Mouse (Mus musculus): ENCODE measurements around the gene Arv1. TPM values are rescaled to one million over a fixed set of nuclear protein-coding genes. Genes with fewer than 3 reads are reported as not detected.

Gene Arv1
- polyA plus RNA-seq, 1 experiment from 2014 or later, result 34.3 TPM

DNA sequence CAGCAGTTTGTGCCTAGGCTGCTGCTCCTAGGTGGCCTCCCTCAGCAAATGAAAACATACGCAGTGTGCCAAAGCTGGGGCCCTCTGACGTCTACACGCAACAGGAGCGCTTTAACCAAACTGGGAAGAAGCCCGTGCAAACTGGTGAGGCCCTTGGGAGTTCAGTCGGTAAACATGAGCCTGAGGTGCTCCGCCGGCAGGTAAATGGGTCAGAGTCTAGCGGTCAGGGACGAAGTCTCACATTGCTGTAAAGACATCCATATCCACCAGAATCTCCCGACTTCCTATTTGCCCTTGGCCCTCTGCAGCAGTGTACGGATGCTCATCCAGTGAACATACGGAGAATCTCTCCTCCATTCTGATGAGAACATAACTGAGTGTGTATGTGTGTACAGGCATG lies 24.7 kb downstream of the Arv1 start:
- Histone ChIP-seq H3K4me1 (replicated peaks) (peaks cover 34% of the 10 kb centered on the region), H3K9me3 (no peaks in the 10 kb centered on the region), H3K27me3 (ENCODE audit: insufficient read depth, poor library complexity, severe bottlenecking) (peaks cover 35% of the 10 kb centered on the region), H3K4me3 (no peak overlapping the region), H3K27ac (no peak overlapping the region), H3K36me3 (peaks cover 2% of the 10 kb centered on the region)
- DNase-seq (ENCODE audit: low spot score), result no peak
- WGBS, result 77% methylated on average over 13 of the region's 13 CpGs

GRCm38 (mm10) chr8:124751191-124751590 lies 29.3 kb downstream of the Arv1 start:
- Histone ChIP-seq H3K4me1 (replicated peaks) (peaks cover 32% of the 10 kb centered on the region), H3K4me3 (peak overlapping the region; percentile 64), H3K36me3 (no peaks in the 10 kb centered on the region), H3K27ac (peak overlapping the region; percentile 77), H3K27me3 (ENCODE audit: insufficient read depth, poor library complexity, severe bottlenecking) (peaks cover 70% of the 10 kb centered on the region), H3K9me3 (no peaks in the 10 kb centered on the region)
- under 1% methylated on average over 31 of the region's 31 CpGs for WGBS
- DNase-seq (ENCODE audit: low spot score), result peak; percentile 41

- H3K27ac ChIP-seq, result peak within 1 kb of the TSS; percentile 77
- no peaks in the 10 kb centered on the region for H3K9me3 ChIP-seq
- peaks cover 32% of the 10 kb centered on the region for H3K4me1 ChIP-seq (replicated peaks)
- peak; percentile 65 for DNase-seq (ENCODE audit: low spot score)
- WGBS, result under 1% methylated on average over 41 of the region's 41 CpGs
- peaks cover 71% of the 10 kb centered on the region for H3K27me3 ChIP-seq (ENCODE audit: insufficient read depth, poor library complexity, severe bottlenecking)
- H3K36me3 ChIP-seq, result no peaks in the 10 kb centered on the region
- peak within 1 kb of the TSS; percentile 64 for H3K4me3 ChIP-seq
These were observed 29.8 kb downstream of the Arv1 start, which contains the start of gene Fam89a for GRCm38 (mm10) chr8:124751709-124752173. Fam89a (minus strand) TSS chr8:124751832.

GRCm38 (mm10) chr8:124752325-124752862 lies 30.5 kb downstream of the Arv1 start:
- H3K27ac ChIP-seq, result no peak overlapping the region
- peaks cover 36% of the 10 kb centered on the region for H3K4me1 ChIP-seq (replicated peaks)
- H3K36me3 ChIP-seq, result no peaks in the 10 kb centered on the region
- DNase-seq (ENCODE audit: low spot score), result no peak
- no peaks in the 10 kb centered on the region for H3K9me3 ChIP-seq
- WGBS, result 30% methylated on average over 21 of the region's 21 CpGs
- peaks cover 71% of the 10 kb centered on the region for H3K27me3 ChIP-seq (ENCODE audit: insufficient read depth, poor library complexity, severe bottlenecking)
- peak overlapping the region; percentile 64 for H3K4me3 ChIP-seq

DNA sequence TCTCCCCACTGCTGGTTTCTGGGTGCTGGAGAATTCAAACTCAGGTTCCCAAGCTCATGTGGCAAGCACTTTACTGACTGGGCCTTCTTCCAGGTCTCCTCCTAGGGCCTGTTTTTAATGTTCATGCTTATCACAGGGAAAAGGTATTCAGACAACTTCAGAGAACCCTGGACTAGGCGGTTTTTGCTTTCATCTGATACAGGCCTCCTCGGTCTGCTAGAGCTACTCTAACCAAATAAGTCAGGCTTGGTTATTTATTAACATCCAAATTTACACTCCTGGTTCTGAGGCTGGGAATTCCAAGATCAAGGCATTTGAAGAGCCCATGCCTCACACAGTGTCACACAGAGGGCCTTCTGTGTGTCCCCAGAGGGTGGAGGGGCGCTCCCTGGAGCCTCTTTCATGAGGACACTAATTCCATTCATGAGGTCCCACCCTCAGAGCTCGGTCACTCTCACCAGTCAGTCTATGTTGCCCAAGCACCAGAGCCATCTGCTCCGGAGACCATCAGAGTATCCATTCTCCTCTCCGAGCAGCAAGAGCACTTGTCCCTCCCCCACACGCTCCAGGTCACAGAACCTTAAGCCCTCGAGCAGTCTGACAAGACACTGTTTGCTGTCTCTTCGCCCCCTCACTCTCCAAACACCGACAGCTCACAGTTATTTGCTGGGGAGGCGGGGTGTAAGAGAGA lies 32.3 kb downstream of the Arv1 start:
- peak; percentile 30 for DNase-seq (ENCODE audit: low spot score)
- no peak overlapping the region for H3K4me3 ChIP-seq
- H3K36me3 ChIP-seq, result no peaks in the 10 kb centered on the region
- peaks cover 65% of the 10 kb centered on the region for H3K27me3 ChIP-seq (ENCODE audit: insufficient read depth, poor library complexity, severe bottlenecking)
- WGBS, result 23% methylated on average over 11 of the region's 11 CpGs
- H3K4me1 ChIP-seq (replicated peaks), result peaks cover 39% of the 10 kb centered on the region
- no peaks in the 10 kb centered on the region for H3K9me3 ChIP-seq
- no peak overlapping the region; the same call in 1 of the 2 replicates for H3K27ac ChIP-seq

DNA sequence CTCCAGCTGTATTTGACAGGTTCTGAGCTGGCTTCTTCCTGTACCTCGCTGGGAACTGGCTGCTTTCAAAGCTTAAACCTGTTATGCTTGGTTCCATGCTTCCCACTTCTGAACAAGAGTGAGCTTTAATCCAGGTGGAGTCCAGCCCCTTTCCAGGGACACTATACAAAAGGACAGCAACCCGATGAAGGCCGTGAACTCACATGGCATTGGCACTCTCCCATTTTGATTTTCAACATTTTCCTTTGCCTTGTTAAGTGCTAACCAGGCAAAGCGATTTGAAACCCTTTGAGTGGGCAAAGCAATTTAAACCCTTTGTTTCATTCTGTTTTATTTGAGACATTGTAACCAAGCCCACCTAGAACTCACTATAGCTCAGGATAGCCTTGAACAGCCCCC lies 32.9 kb downstream of the Arv1 start:
- Histone ChIP-seq H3K27ac (no peak overlapping the region), H3K9me3 (no peaks in the 10 kb centered on the region), H3K4me3 (no peak overlapping the region), H3K36me3 (no peaks in the 10 kb centered on the region), H3K4me1 (replicated peaks) (peaks cover 39% of the 10 kb centered on the region), H3K27me3 (ENCODE audit: insufficient read depth, poor library complexity, severe bottlenecking) (peaks cover 59% of the 10 kb centered on the region)
- DNase-seq (ENCODE audit: low spot score), result no peak
- WGBS, result 44% methylated on average over 4 of the region's 4 CpGs

DNA sequence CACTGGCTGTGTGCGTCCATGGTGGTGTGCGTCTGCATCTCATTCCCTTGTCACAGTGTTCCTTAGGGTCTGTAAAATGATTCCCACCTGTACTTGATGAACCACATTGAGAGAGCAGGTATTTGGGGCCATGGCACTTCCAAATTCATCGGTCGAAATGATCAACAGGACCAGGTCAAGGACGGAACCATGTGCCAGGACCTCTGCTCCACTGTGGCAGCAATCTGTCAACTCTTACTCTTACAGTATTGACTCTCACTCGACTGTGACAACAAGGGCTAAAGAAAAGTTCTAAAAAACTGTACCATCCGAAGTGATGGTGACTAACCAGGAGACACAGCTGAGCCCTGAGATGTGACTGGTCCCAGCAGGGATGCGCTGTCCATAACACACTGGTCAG lies 33.5 kb downstream of the Arv1 start:
- Histone ChIP-seq H3K36me3 (no peaks in the 10 kb centered on the region), H3K27ac (no peak overlapping the region), H3K4me3 (no peak overlapping the region), H3K4me1 (replicated peaks) (peaks cover 34% of the 10 kb centered on the region), H3K27me3 (ENCODE audit: insufficient read depth, poor library complexity, severe bottlenecking) (peaks cover 52% of the 10 kb centered on the region), H3K9me3 (no peaks in the 10 kb centered on the region)
- no peak for DNase-seq (ENCODE audit: low spot score)
- 85% methylated on average over 8 of the region's 8 CpGs for WGBS

GRCm38 (mm10) chr8:124756153-124756552 lies 34.2 kb downstream of the Arv1 start:
- WGBS, result 70% methylated on average over 2 of the region's 2 CpGs
- H3K4me1 ChIP-seq (replicated peaks), result peaks cover 27% of the 10 kb centered on the region

DNA sequence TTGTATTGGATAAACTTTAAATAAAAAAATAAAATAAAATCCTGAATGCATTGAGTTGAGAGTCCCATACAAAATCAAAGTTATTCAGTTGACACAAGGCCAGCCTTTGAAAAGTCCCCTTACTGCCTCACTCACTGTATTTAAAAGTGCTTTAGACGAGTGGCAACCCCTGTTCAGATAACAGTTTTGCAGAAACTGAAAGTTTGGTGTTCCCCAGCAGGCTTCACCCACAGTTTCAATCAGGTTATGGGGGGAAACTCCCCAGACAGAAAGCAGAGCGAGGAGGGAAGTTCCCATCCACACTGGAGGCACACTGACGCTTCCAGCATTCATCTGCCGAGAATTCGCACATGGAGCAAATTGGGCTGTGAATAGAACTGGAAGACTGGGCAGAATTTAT lies 34.7 kb downstream of the Arv1 start:
- Histone ChIP-seq H3K4me3 (no peak overlapping the region), H3K4me1 (replicated peaks) (peaks cover 23% of the 10 kb centered on the region), H3K9me3 (no peaks in the 10 kb centered on the region), H3K27ac (no peak overlapping the region), H3K27me3 (ENCODE audit: insufficient read depth, poor library complexity, severe bottlenecking) (peaks cover 41% of the 10 kb centered on the region), H3K36me3 (no peaks in the 10 kb centered on the region)
- no peak for DNase-seq (ENCODE audit: low spot score)
- 63% methylated on average over 5 of the region's 5 CpGs for WGBS

More at GRCm38 (mm10) chr8:124756153-124756552, 34.2 kb downstream of the Arv1 start:
- DNase-seq (ENCODE audit: low spot score), result no peak
- Histone ChIP-seq H3K4me3 (no peak overlapping the region), H3K27ac (no peak overlapping the region), H3K36me3 (no peaks in the 10 kb centered on the region), H3K9me3 (no peaks in the 10 kb centered on the region), H3K27me3 (ENCODE audit: insufficient read depth, poor library complexity, severe bottlenecking) (peaks cover 46% of the 10 kb centered on the region)

GRCm38 (mm10) chr8:124758544-124758943 lies 36.6 kb downstream of the Arv1 start:
- H3K36me3 ChIP-seq, result no peaks in the 10 kb centered on the region
- DNase-seq (ENCODE audit: low spot score), result no peak
- H3K27ac ChIP-seq, result no peak overlapping the region
- H3K4me1 ChIP-seq (replicated peaks), result peaks cover 16% of the 10 kb centered on the region
- no peaks in the 10 kb centered on the region for H3K9me3 ChIP-seq
- WGBS, result 46% methylated on average over 3 of the region's 3 CpGs
- no peak overlapping the region for H3K4me3 ChIP-seq
- H3K27me3 ChIP-seq (ENCODE audit: insufficient read depth, poor library complexity, severe bottlenecking), result peaks cover 22% of the 10 kb centered on the region

DNA sequence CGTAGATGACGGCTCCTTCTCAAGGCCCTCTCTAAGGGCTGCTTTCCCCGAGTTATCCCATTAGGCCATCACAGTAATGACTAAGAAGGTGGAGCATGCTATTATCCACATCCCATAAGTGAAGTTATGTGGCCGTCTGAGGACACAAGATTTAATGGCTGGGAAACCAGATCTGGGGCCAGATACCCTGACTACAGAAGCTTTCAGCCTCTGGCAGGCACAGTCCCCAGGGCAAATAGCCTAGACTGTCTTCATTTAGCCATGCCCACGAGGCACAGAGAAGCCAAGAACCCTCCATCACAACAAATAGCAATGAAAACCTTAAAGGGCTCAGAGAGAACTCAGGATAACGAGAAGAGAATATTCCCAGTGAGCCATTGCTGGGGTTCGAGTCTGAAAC lies 41.1 kb downstream of the Arv1 start:
- Histone ChIP-seq H3K4me1 (replicated peaks) (no peaks in the 10 kb centered on the region), H3K36me3 (no peaks in the 10 kb centered on the region), H3K9me3 (no peaks in the 10 kb centered on the region), H3K27ac (no peak overlapping the region), H3K27me3 (ENCODE audit: insufficient read depth, poor library complexity, severe bottlenecking) (no peaks in the 10 kb centered on the region), H3K4me3 (no peak overlapping the region)
- WGBS, result 77% methylated on average over 7 of the region's 7 CpGs
- no peak for DNase-seq (ENCODE audit: low spot score)

GRCm38 (mm10) chr8:124772389-124772788 lies 50.5 kb downstream of the Arv1 start:
- Histone ChIP-seq H3K9me3 (no peaks in the 10 kb centered on the region), H3K27ac (0 out of 2 replicates have a peak overlapping the region, but pooled peaks have one; percentile 29), H3K4me3 (no peak overlapping the region), H3K27me3 (ENCODE audit: insufficient read depth, poor library complexity, severe bottlenecking) (peaks cover 26% of the 10 kb centered on the region), H3K36me3 (no peaks in the 10 kb centered on the region), H3K4me1 (replicated peaks) (peaks cover 8% of the 10 kb centered on the region; the same call in 1 of the 2 replicates)
- no peak for DNase-seq (ENCODE audit: low spot score)
- WGBS, result 83% methylated on average over 2 of the region's 2 CpGs

- H3K9me3 ChIP-seq, result no peaks in the 10 kb centered on the region
- H3K4me1 ChIP-seq (replicated peaks), result peaks cover 13% of the 10 kb centered on the region
- WGBS, result 12% methylated on average over 16 of the region's 16 CpGs
- peak; percentile 79 for DNase-seq (ENCODE audit: low spot score)
- H3K4me3 ChIP-seq, result peak overlapping the region; percentile 28
- no peak overlapping the region for H3K27ac ChIP-seq
- H3K27me3 ChIP-seq (ENCODE audit: insufficient read depth, poor library complexity, severe bottlenecking), result peaks cover 27% of the 10 kb centered on the region
- H3K36me3 ChIP-seq, result no peaks in the 10 kb centered on the region
These were observed 53.8 kb downstream of the Arv1 start for GRCm38 (mm10) chr8:124775695-124776094.
